8 mouse cellular contexts compared by ENCODE assay signal in genomic region chr3:84155558-84156006, GRCm38 (mm10). TPM values are rescaled to one million over a fixed set of nuclear protein-coding genes. Genes with fewer than 3 reads are reported as not detected.
DNase-seq lines count a peak whose midpoint lies in the region; ATAC-seq lines count a peak whose summit lies in the region.

Gene Mnd1, minus strand, starts transcription at chr3:84155786.

- peak within 1 kb of the TSS; percentile 50 for H3K9ac ChIP-seq in hindbrain, embryonic 15.5 days

- WGBS in hindbrain, embryonic 15.5 days: 0% methylated on average over 29 of the region's 29 CpGs

- peaks cover 12% of the 10 kb centered on the region for H3K4me1 ChIP-seq in hindbrain, embryonic 15.5 days (replicated peaks)

- peak within 1 kb of the TSS; percentile 89 for H3K4me2 ChIP-seq in hindbrain, embryonic 15.5 days

- H3K4me3 ChIP-seq in hindbrain, embryonic 15.5 days: peak within 1 kb of the TSS; percentile 48

- H3K36me3 ChIP-seq in hindbrain, embryonic 15.5 days: peaks cover 21% of the 10 kb centered on the region

- H3K27me3 ChIP-seq in hindbrain, embryonic 15.5 days: no peaks in the 10 kb centered on the region

- no peak within 1 kb of the TSS for H3K27ac ChIP-seq in hindbrain, embryonic 15.5 days (replicated peaks)

- ATAC-seq in hindbrain, embryonic 15.5 days (ENCODE audit: low FRiP score, low read depth): peak; percentile 96

- no peaks in the 10 kb centered on the region for H3K9me3 ChIP-seq in hindbrain, embryonic 15.5 days

- DNase-seq in T-cell, adult 2 months (ENCODE audit: low spot score): peak; percentile 92
- peak; percentile 93 to 95 for DNase-seq in cerebellum, postnatal 36 days
- DNase-seq in frontal cortex, postnatal 36 days (ENCODE audit: low spot score in 2 of 2): peak; percentile 96
- DNase-seq in left cerebral cortex, adult 11 months (ENCODE audit: low spot score): peak; percentile 90
- DNase-seq in lung, postnatal 4 days: peak; percentile 98 to 100
- DNase-seq in retina, postnatal 7 days (ENCODE audit: low read depth, low spot score): peak; percentile 93
- DNase-seq in urinary bladder, adult 2 months (ENCODE audit: low spot score): peak; percentile 96

RNA-seq across cellular contexts. Expression of gene Mnd1, which starts in this region (rescaled TPM):
- 1.8 and 2.6 TPM in 2 replicates for polyA plus RNA-seq in hindbrain, embryonic 15.5 days (2015; fragmentation: Nextera tagmentation; extraction: Ambion mirVana)
- polyA plus RNA-seq in urinary bladder, adult 2 months (2012; rRNA removed): 4.2 TPM in 2 replicates
